Mouse (Mus musculus) mouse trophoblast stem cell (cell line): Measurements from ENCODE around the gene Gorasp1.

Experiments used
- in situ Hi-C, 2 experiments: fragments of 300-500 bp; cut with MseI, MboI; formaldehyde crosslinking; loops; 2 replicates in 1 of 2; 3 replicates in 1 of 2; pipeline ENCODE4 v1.15.1; 2025

Gorasp1 gene

GRCm38 (mm10) chr9:119937005-119937773, at the start of gene Gorasp1, which contains the start of gene Ttc21a:
Gene Gorasp1 (minus strand): TSS chr9:119937565.
Gene Ttc21a (plus strand): TSS chr9:119937606.
- in situ Hi-C loops: no loop called here

- in situ Hi-C loops: no loop called here
Observed at GRCm38 (mm10) chr9:119985881-119986574, 48.7 kb upstream of the Gorasp1 start.

- in situ Hi-C loops: no loop called here
Observed at GRCm38 (mm10) chr9:119984536-119985011, 47.2 kb upstream of the Gorasp1 start, which contains the start of gene Csrnp1. Gene Csrnp1 (minus strand): TSS chr9:119984658.

- in situ Hi-C loops: no loop called here
Observed at GRCm38 (mm10) chr9:119983585-119984535, 46.5 kb upstream of the Gorasp1 start.

- in situ Hi-C loops: no loop called here
Observed at GRCm38 (mm10) chr9:119982956-119983551, 45.7 kb upstream of the Gorasp1 start.

GRCm38 (mm10) chr9:119982241-119982811, 45.0 kb upstream of the Gorasp1 start:
- in situ Hi-C loops: no loop called here

GRCm38 (mm10) chr9:119981183-119982179, 44.1 kb upstream of the Gorasp1 start:
- in situ Hi-C loops: no loop called here

GRCm38 (mm10) chr9:119980770-119981182, 43.4 kb upstream of the Gorasp1 start:
- in situ Hi-C loops: no loop called here

GRCm38 (mm10) chr9:119979749-119980148, 42.4 kb upstream of the Gorasp1 start:
- in situ Hi-C loops: loop anchor here in 1 of 2 experiments (5.0 kb wide), 1 partner anchor 33 kb away; no protein-coding TSS in a partner anchor

GRCm38 (mm10) chr9:119978811-119979441, 41.6 kb upstream of the Gorasp1 start:
- in situ Hi-C loops: loop anchor here in 1 of 2 experiments (5.0 kb wide), 1 partner anchor 33 kb away; no protein-coding TSS in a partner anchor

GRCm38 (mm10) chr9:119978151-119978810, 40.9 kb upstream of the Gorasp1 start:
- in situ Hi-C loops: loop anchor here in 1 of 2 experiments (5.0 kb wide), 1 partner anchor 34 kb away; no protein-coding TSS in a partner anchor

- in situ Hi-C loops: loop anchor here in 1 of 2 experiments (5.0 kb wide), 1 partner anchor 35 kb away; no protein-coding TSS in a partner anchor
Observed at GRCm38 (mm10) chr9:119977557-119978060, 40.2 kb upstream of the Gorasp1 start.

- in situ Hi-C loops: loop anchor here in 1 of 2 experiments (5.0 kb wide), 1 partner anchor 35 kb away; no protein-coding TSS in a partner anchor
Observed at GRCm38 (mm10) chr9:119976704-119977556, 39.6 kb upstream of the Gorasp1 start.

GRCm38 (mm10) chr9:119975286-119975685, 37.9 kb upstream of the Gorasp1 start:
- in situ Hi-C loops: loop anchor here in 1 of 2 experiments (5.0 kb wide), 1 partner anchor 37 kb away; no protein-coding TSS in a partner anchor

- in situ Hi-C loops: loop anchor here (5.0 kb wide), 1 partner anchor 38 kb away; no protein-coding TSS in a partner anchor
Observed at GRCm38 (mm10) chr9:119974609-119975008, 37.2 kb upstream of the Gorasp1 start.

GRCm38 (mm10) chr9:119973869-119974520, 36.6 kb upstream of the Gorasp1 start:
- in situ Hi-C loops: loop anchor here in 1 of 2 experiments (5.0 kb wide), 1 partner anchor 38 kb away; no protein-coding TSS in a partner anchor
